Mouse (Mus musculus) layer of hippocampus, adult 11-12 months (tissue): Measurements from ENCODE around the gene Agt.

Source experiments
- DNase-seq: peaks from one replicate; pipeline ENCODE4 v3.0.0; 2022; ENCODE audit warnings: low spot score

The Agt gene

GRCm38 (mm10) chr8:124569593-124569992, at the start of gene Agt:
TSS of gene Agt (minus strand) at chr8:124569706.
- no peak for DNase-seq

GRCm38 (mm10) chr8:124618252-124618651, 48.7 kb upstream of the Agt start:
- DNase-seq, result no peak

GRCm38 (mm10) chr8:124617266-124617869, 47.9 kb upstream of the Agt start:
- peak; percentile 88 for DNase-seq

GRCm38 (mm10) chr8:124614325-124614724, 44.8 kb upstream of the Agt start:
- DNase-seq, result no peak

- DNase-seq, result no peak
These were observed 39.5 kb upstream of the Agt start for GRCm38 (mm10) chr8:124608972-124609353.

GRCm38 (mm10) chr8:124608239-124608971, 38.9 kb upstream of the Agt start:
- peak; percentile 37 for DNase-seq

GRCm38 (mm10) chr8:124604066-124604465, 34.6 kb upstream of the Agt start:
- DNase-seq, result no peak

GRCm38 (mm10) chr8:124589393-124589792, 19.9 kb upstream of the Agt start:
- DNase-seq, result no peak

- no peak for DNase-seq
These were observed 17.1 kb upstream of the Agt start for GRCm38 (mm10) chr8:124586556-124586955.

- no peak for DNase-seq
These were observed 16.4 kb upstream of the Agt start for GRCm38 (mm10) chr8:124585718-124586425.

- DNase-seq, result no peak
These were observed 7.2 kb upstream of the Agt start for GRCm38 (mm10) chr8:124576751-124577150.

GRCm38 (mm10) chr8:124575811-124576210, 6.3 kb upstream of the Agt start, which contains the start of gene Capn9:
TSS of gene Capn9 (plus strand) at chr8:124576111.
- DNase-seq, result no peak

GRCm38 (mm10) chr8:124573552-124574340, 4.2 kb upstream of the Agt start:
- peak; percentile 95 for DNase-seq

GRCm38 (mm10) chr8:124572430-124572775, 2.9 kb upstream of the Agt start:
- DNase-seq, result no peak

- no peak for DNase-seq
These were observed 2.4 kb upstream of the Agt start for GRCm38 (mm10) chr8:124571732-124572429.

GRCm38 (mm10) chr8:124569100-124569499, 406 bp downstream of the Agt start:
- peak; percentile 70 for DNase-seq

GRCm38 (mm10) chr8:124567584-124567983, 1.9 kb downstream of the Agt start:
- DNase-seq, result no peak

- no peak for DNase-seq
These were observed 2.4 kb downstream of the Agt start for GRCm38 (mm10) chr8:124567126-124567525.

GRCm38 (mm10) chr8:124557476-124557875, 12.0 kb downstream of the Agt start:
- no peak for DNase-seq

GRCm38 (mm10) chr8:124556658-124557057, 12.8 kb downstream of the Agt start:
- DNase-seq, result peak; percentile 71

GRCm38 (mm10) chr8:124556164-124556563, 13.3 kb downstream of the Agt start:
- DNase-seq, result no peak
